Mouse (Mus musculus): ENCODE measurements around the gene Olfr1241. TPM values are rescaled to one million over a fixed set of nuclear protein-coding genes. Genes with fewer than 3 reads are reported as not detected.

Gene Olfr1241
- total RNA-seq (2014; fragmentation: Nextera tagmentation) (not detected in 2 replicates), total RNA-seq (2017) (not detected in 2 replicates)

- ATAC-seq (replicated peaks; ENCODE audit: poor library complexity, severe bottlenecking): no peak
Observed at GRCm38 (mm10) chr2:89487026-89487425, at the start of gene Olfr1241. Gene Olfr1241, minus strand, starts transcription at chr2:89487126.

- no peak for ATAC-seq (replicated peaks; ENCODE audit: poor library complexity, severe bottlenecking)
Observed at GRCm38 (mm10) chr2:89531387-89531786, 44.5 kb upstream of the Olfr1241 start, which contains the start of gene Olfr1243. Gene Olfr1243, minus strand, starts transcription at chr2:89531487.

GRCm38 (mm10) chr2:89498235-89498634 is 11.3 kb upstream of the Olfr1241 start, which contains the start of gene Olfr1242:
Gene Olfr1242, minus strand, starts transcription at chr2:89498335.
- no peak for ATAC-seq (replicated peaks; ENCODE audit: poor library complexity, severe bottlenecking)

- ATAC-seq (replicated peaks; ENCODE audit: poor library complexity, severe bottlenecking): no peak
Observed at GRCm38 (mm10) chr2:89442900-89443299, 44.0 kb downstream of the Olfr1241 start, which contains the start of gene Olfr1240. Gene Olfr1240, minus strand, starts transcription at chr2:89443000.

Other genes with a start within 250 kb of the Olfr1241 start
- not detected in 2 replicates for gene Olfr1228, start 233.1 kb downstream of the Olfr1241 start, total RNA-seq (2014; fragmentation: Nextera tagmentation)
- not detected in 2 replicates for gene Olfr1228, start 233.1 kb downstream of the Olfr1241 start, total RNA-seq (2017)
- not detected in 2 replicates for gene Olfr1229, start 199.1 kb downstream of the Olfr1241 start, total RNA-seq (2014; fragmentation: Nextera tagmentation)
- not detected in 2 replicates for gene Olfr1229, start 199.1 kb downstream of the Olfr1241 start, total RNA-seq (2017)
- not detected in 2 replicates for gene Olfr1230, start 189.9 kb downstream of the Olfr1241 start, total RNA-seq (2014; fragmentation: Nextera tagmentation)
- gene Olfr1230, start 189.9 kb downstream of the Olfr1241 start, total RNA-seq (2017): not detected in 2 replicates
- gene Olfr1231, start 180.1 kb downstream of the Olfr1241 start, total RNA-seq (2014; fragmentation: Nextera tagmentation): not detected in 2 replicates
- gene Olfr1231, start 180.1 kb downstream of the Olfr1241 start, total RNA-seq (2017): not detected in 2 replicates
- gene Olfr1232, start 157.5 kb downstream of the Olfr1241 start, total RNA-seq (2014; fragmentation: Nextera tagmentation): not detected in 2 replicates
- gene Olfr1232, start 157.5 kb downstream of the Olfr1241 start, total RNA-seq (2017): not detected in 2 replicates
- gene Olfr1233, start 144.7 kb downstream of the Olfr1241 start, total RNA-seq (2014; fragmentation: Nextera tagmentation): not detected in 2 replicates
- not detected in 2 replicates for gene Olfr1233, start 144.7 kb downstream of the Olfr1241 start, total RNA-seq (2017)
- not detected in 2 replicates for gene Olfr1234, start 122.3 kb downstream of the Olfr1241 start, total RNA-seq (2014; fragmentation: Nextera tagmentation)
- gene Olfr1234, start 122.3 kb downstream of the Olfr1241 start, total RNA-seq (2017): not detected in 2 replicates
- not detected in 2 replicates for gene Olfr1238, start 77.5 kb downstream of the Olfr1241 start, total RNA-seq (2014; fragmentation: Nextera tagmentation)
- not detected in 2 replicates for gene Olfr1238, start 77.5 kb downstream of the Olfr1241 start, total RNA-seq (2017)
- not detected in 2 replicates for gene Olfr1239, start 66.7 kb downstream of the Olfr1241 start, total RNA-seq (2014; fragmentation: Nextera tagmentation)
- not detected in 2 replicates for gene Olfr1239, start 66.7 kb downstream of the Olfr1241 start, total RNA-seq (2017)
- not detected in 2 replicates for gene Olfr1240, start 44.1 kb downstream of the Olfr1241 start, total RNA-seq (2014; fragmentation: Nextera tagmentation)
- gene Olfr1240, start 44.1 kb downstream of the Olfr1241 start, total RNA-seq (2017): not detected in 2 replicates
- not detected in 2 replicates for gene Olfr1242, start 11.2 kb upstream of the Olfr1241 start, total RNA-seq (2014; fragmentation: Nextera tagmentation)
- not detected in 2 replicates for gene Olfr1242, start 11.2 kb upstream of the Olfr1241 start, total RNA-seq (2017)
- gene Olfr1243, start 44.4 kb upstream of the Olfr1241 start, total RNA-seq (2014; fragmentation: Nextera tagmentation): not detected in 2 replicates
- gene Olfr1243, start 44.4 kb upstream of the Olfr1241 start, total RNA-seq (2017): not detected in 2 replicates
- not detected in 2 replicates for gene Olfr1245, start 91.3 kb upstream of the Olfr1241 start, total RNA-seq (2014; fragmentation: Nextera tagmentation)
- not detected in 2 replicates for gene Olfr1245, start 91.3 kb upstream of the Olfr1241 start, total RNA-seq (2017)
- not detected in 2 replicates for gene Olfr1246, start 106.0 kb upstream of the Olfr1241 start, total RNA-seq (2014; fragmentation: Nextera tagmentation)
- gene Olfr1246, start 106.0 kb upstream of the Olfr1241 start, total RNA-seq (2017): not detected in 2 replicates
- gene Olfr1247, start 127.0 kb upstream of the Olfr1241 start, total RNA-seq (2014; fragmentation: Nextera tagmentation): not detected in 2 replicates
- gene Olfr1247, start 127.0 kb upstream of the Olfr1241 start, total RNA-seq (2017): not detected in 2 replicates
- not detected in 2 replicates for gene Olfr1248, start 131.1 kb upstream of the Olfr1241 start, total RNA-seq (2014; fragmentation: Nextera tagmentation)
- not detected in 2 replicates for gene Olfr1248, start 131.1 kb upstream of the Olfr1241 start, total RNA-seq (2017)
- not detected in 2 replicates for gene Olfr1249, start 147.9 kb upstream of the Olfr1241 start, total RNA-seq (2014; fragmentation: Nextera tagmentation)
- not detected in 2 replicates for gene Olfr1249, start 147.9 kb upstream of the Olfr1241 start, total RNA-seq (2017)
- gene Olfr1250, start 174.3 kb upstream of the Olfr1241 start, total RNA-seq (2014; fragmentation: Nextera tagmentation): not detected in 2 replicates
- gene Olfr1250, start 174.3 kb upstream of the Olfr1241 start, total RNA-seq (2017): not detected in 2 replicates
- gene Olfr1251, start 184.8 kb upstream of the Olfr1241 start, total RNA-seq (2014; fragmentation: Nextera tagmentation): not detected in 2 replicates
- gene Olfr1251, start 184.8 kb upstream of the Olfr1241 start, total RNA-seq (2017): not detected in 2 replicates
- not detected in 2 replicates for gene Olfr1252, start 237.9 kb upstream of the Olfr1241 start, total RNA-seq (2014; fragmentation: Nextera tagmentation)
- not detected in 2 replicates for gene Olfr1252, start 237.9 kb upstream of the Olfr1241 start, total RNA-seq (2017)

All from granulocyte monocyte progenitor cell, adult 5-6 weeks (primary cell).